Mouse (Mus musculus) midbrain, embryonic 10.5 days (tissue): Measurements from ENCODE around the gene Abhd14a. TPM values are rescaled to one million over a fixed set of nuclear protein-coding genes. Genes with fewer than 3 reads are reported as not detected.

Experiments
- DNase-seq: peaks from one replicate; pipeline ENCODE4 v3.0.0-alpha.2; 2017; ENCODE audit warnings: low spot score
- H3K27ac ChIP-seq: fragments of 300-500 bp; sonication (generic); replicated peaks from 2 replicates; pipeline ENCODE4 v1.5.1; 2016; ENCODE audit warnings: mild to moderate bottlenecking
- H3K27me3 ChIP-seq: fragments of 300-500 bp; sonication (generic); 2 replicates; pipeline ENCODE4 v1.6.1; 2016; ENCODE audit warnings: low read depth, mild to moderate bottlenecking; ENCODE audit not compliant: poor library complexity, severe bottlenecking
- H3K36me3 ChIP-seq: fragments of 300-500 bp; sonication (generic); 2 replicates; pipeline ENCODE4 v1.6.1; 2016; ENCODE audit warnings: mild to moderate bottlenecking, moderate library complexity
- H3K4me1 ChIP-seq: fragments of 300-500 bp; sonication (generic); 2 replicates; pipeline ENCODE4 v1.6.1; 2016
- H3K4me3 ChIP-seq: fragments of 300-500 bp; sonication (generic); 2 replicates; pipeline ENCODE4 v1.5.1; 2016; ENCODE audit warnings: mild to moderate bottlenecking, moderate library complexity
- H3K9me3 ChIP-seq: fragments of 300-500 bp; sonication (generic); replicated peaks from 2 replicates; pipeline ENCODE4 v1.6.1; 2016; ENCODE audit warnings: mild to moderate bottlenecking
- WGBS: fragments of 180-500 bp; shearing (Covaris S2); methylation state at CpG from one replicate; pipeline ENCODE4 v1.1.7; 2016; 5-methylcytosine and 5-hydroxymethylcytosine counted together
- polyA plus RNA-seq: library from polyadenylated mRNA; unstranded; fragments of >200 nt; fragmentation: Nextera tagmentation; extraction: Ambion mirVana; gene quantifications from 2 replicates; pipeline ENCODE4 v1.2.1, GENCODE M21; 2016

Gene Abhd14a
- polyA plus RNA-seq, 1 experiment from 2014 or later = 37.7 TPM

GRCm38 (mm10) chr9:106466721-106467120 lies 19.2 kb upstream of the Abhd14a start:
- Histone ChIP-seq H3K9me3 (no peaks in the 10 kb centered on the region), H3K36me3 (peaks cover 45% of the 10 kb centered on the region), H3K4me1 (peaks cover 52% of the 10 kb centered on the region), H3K27me3 (peaks cover 50% of the 10 kb centered on the region), H3K27ac (no peak overlapping the region), H3K4me3 (no peak overlapping the region)
- DNase-seq = no peak
- WGBS = 92% methylated on average over 6 of the region's 6 CpGs

- Histone ChIP-seq H3K4me1 (peaks cover 49% of the 10 kb centered on the region), H3K27me3 (peaks cover 42% of the 10 kb centered on the region), H3K9me3 (no peaks in the 10 kb centered on the region), H3K36me3 (peaks cover 55% of the 10 kb centered on the region), H3K27ac (peak within 1 kb of the TSS; percentile 85), H3K4me3 (peak within 1 kb of the TSS; percentile 54)
- DNase-seq = no peak
- WGBS = 29% methylated on average over 26 of the region's 26 CpGs
Observed at GRCm38 (mm10) chr9:106465571-106466200, 18.2 kb upstream of the Abhd14a start, which contains the start of gene Gpr62. Gpr62 (minus strand) TSS chr9:106465938.

GRCm38 (mm10) chr9:106464751-106465541 lies 17.5 kb upstream of the Abhd14a start:
- H3K4me3 ChIP-seq = peak overlapping the region; percentile 54
- peak overlapping the region; percentile 85 for H3K27ac ChIP-seq
- H3K9me3 ChIP-seq = no peaks in the 10 kb centered on the region
- H3K4me1 ChIP-seq = peaks cover 56% of the 10 kb centered on the region
- peaks cover 42% of the 10 kb centered on the region for H3K27me3 ChIP-seq
- DNase-seq = peak; percentile 74
- peaks cover 63% of the 10 kb centered on the region for H3K36me3 ChIP-seq
- 1% methylated on average over 98 of the region's 99 CpGs for WGBS

GRCm38 (mm10) chr9:106463122-106464063 lies 15.9 kb upstream of the Abhd14a start:
- peaks cover 66% of the 10 kb centered on the region for H3K4me1 ChIP-seq
- H3K36me3 ChIP-seq = peaks cover 78% of the 10 kb centered on the region
- H3K27ac ChIP-seq = no peak overlapping the region
- DNase-seq = no peak
- peaks cover 42% of the 10 kb centered on the region for H3K27me3 ChIP-seq
- no peaks in the 10 kb centered on the region for H3K9me3 ChIP-seq
- H3K4me3 ChIP-seq = peak overlapping the region; percentile 54; the same call in 1 of the 2 replicates
- 87% methylated on average over 21 of the region's 21 CpGs for WGBS

- Histone ChIP-seq H3K27ac (no peak overlapping the region), H3K36me3 (peaks cover 88% of the 10 kb centered on the region), H3K4me3 (no peak overlapping the region; the same call in 1 of the 2 replicates), H3K4me1 (peaks cover 75% of the 10 kb centered on the region), H3K27me3 (peaks cover 42% of the 10 kb centered on the region), H3K9me3 (no peaks in the 10 kb centered on the region)
- no peak for DNase-seq
- WGBS = 94% methylated on average over 12 of the region's 12 CpGs
Observed at GRCm38 (mm10) chr9:106462430-106462800, 14.9 kb upstream of the Abhd14a start.

- no peak overlapping the region for H3K27ac ChIP-seq
- no peaks in the 10 kb centered on the region for H3K9me3 ChIP-seq
- H3K36me3 ChIP-seq = peaks cover 94% of the 10 kb centered on the region
- no peak for DNase-seq
- peaks cover 42% of the 10 kb centered on the region for H3K27me3 ChIP-seq
- H3K4me1 ChIP-seq = peaks cover 81% of the 10 kb centered on the region
- 85% methylated on average over 16 of the region's 16 CpGs for WGBS
- no peak overlapping the region; the same call in 1 of the 2 replicates for H3K4me3 ChIP-seq
Observed at GRCm38 (mm10) chr9:106461641-106462429, 14.4 kb upstream of the Abhd14a start.

GRCm38 (mm10) chr9:106461026-106461415 lies 13.5 kb upstream of the Abhd14a start:
- H3K4me1 ChIP-seq = peaks cover 89% of the 10 kb centered on the region
- H3K4me3 ChIP-seq = no peak overlapping the region
- H3K27me3 ChIP-seq = peaks cover 39% of the 10 kb centered on the region
- no peak for DNase-seq
- peaks cover 99% of the 10 kb centered on the region for H3K36me3 ChIP-seq
- 93% methylated on average over 9 of the region's 9 CpGs for WGBS
- H3K9me3 ChIP-seq = no peaks in the 10 kb centered on the region
- no peak overlapping the region for H3K27ac ChIP-seq

- peaks cover 90% of the 10 kb centered on the region for H3K4me1 ChIP-seq
- H3K4me3 ChIP-seq = peak overlapping the region; percentile 5; the same call in 1 of the 2 replicates
- peaks cover 96% of the 10 kb centered on the region for H3K36me3 ChIP-seq
Observed at GRCm38 (mm10) chr9:106460401-106461025, 13.0 kb upstream of the Abhd14a start.

GRCm38 (mm10) chr9:106459946-106460345 lies 12.5 kb upstream of the Abhd14a start:
- H3K4me3 ChIP-seq = peak overlapping the region; percentile 5; the same call in 1 of the 2 replicates
- DNase-seq = no peak
- 88% methylated on average over 15 of the region's 15 CpGs for WGBS
- H3K36me3 ChIP-seq = peaks cover 91% of the 10 kb centered on the region
- H3K27ac ChIP-seq = no peak overlapping the region
- H3K4me1 ChIP-seq = peaks cover 90% of the 10 kb centered on the region
- peaks cover 30% of the 10 kb centered on the region for H3K27me3 ChIP-seq
- H3K9me3 ChIP-seq = no peaks in the 10 kb centered on the region

More at GRCm38 (mm10) chr9:106460401-106461025, 13.0 kb upstream of the Abhd14a start:
- Histone ChIP-seq H3K27ac (peak overlapping the region; percentile 9; the same call in 1 of the 2 replicates), H3K27me3 (peaks cover 34% of the 10 kb centered on the region), H3K9me3 (no peaks in the 10 kb centered on the region)
- no peak for DNase-seq
- 88% methylated on average over 18 of the region's 18 CpGs for WGBS

GRCm38 (mm10) chr9:106457920-106458319 lies 10.4 kb upstream of the Abhd14a start:
- H3K36me3 ChIP-seq = peaks cover 71% of the 10 kb centered on the region
- DNase-seq = no peak
- H3K27me3 ChIP-seq = peaks cover 10% of the 10 kb centered on the region
- H3K4me1 ChIP-seq = peaks cover 85% of the 10 kb centered on the region
- peak overlapping the region; percentile 94 for H3K4me3 ChIP-seq
- no peaks in the 10 kb centered on the region for H3K9me3 ChIP-seq
- H3K27ac ChIP-seq = peak overlapping the region; percentile 99
- WGBS = 67% methylated on average over 5 of the region's 5 CpGs

GRCm38 (mm10) chr9:106457163-106457559 lies 9.7 kb upstream of the Abhd14a start:
- H3K27me3 ChIP-seq = peaks cover 5% of the 10 kb centered on the region; the same call in 1 of the 2 replicates
- DNase-seq = no peak
- peaks cover 64% of the 10 kb centered on the region for H3K36me3 ChIP-seq
- H3K27ac ChIP-seq = peak overlapping the region; percentile 99
- WGBS = 48% methylated on average over 9 of the region's 9 CpGs
- H3K9me3 ChIP-seq = no peaks in the 10 kb centered on the region
- H3K4me1 ChIP-seq = peaks cover 88% of the 10 kb centered on the region
- H3K4me3 ChIP-seq = peak overlapping the region; percentile 94
